Mouse (Mus musculus): ENCODE data around the gene Pgf. TPM values are rescaled to one million over a fixed set of nuclear protein-coding genes. Genes with fewer than 3 reads are reported as not detected.
"Not testable (repeated sequence)": the region's sequence is repeated elsewhere in the genome, so short reads cannot be mapped to it uniquely, and the experiment has no call there.

Pgf gene
- polyA plus RNA-seq, 1 experiment from 2014 or later: 16.3 TPM

GRCm38 (mm10) chr12:85153011-85153410 is 24.6 kb downstream of the Pgf start:
- Histone ChIP-seq H3K36me3 (ENCODE audit: control insufficient read depth, insufficient read depth, low read length) (no peaks in the 10 kb centered on the region), H3K27ac (ENCODE audit: low read depth, low read length) (no peak overlapping the region), H3K9ac (ENCODE audit: low read depth, low read length) (no peak overlapping the region), H3K4me2 (replicated peaks; ENCODE audit: low read depth, low read length) (no peak overlapping the region), H3K4me1 (ENCODE audit: control insufficient read depth, insufficient read depth, low read length) (0 out of 2 replicates have a peak, but pooled peaks cover 10% of the 10 kb centered on the region), H3K27me3 (ENCODE audit: control insufficient read depth, insufficient read depth, low read length) (peaks cover 14% of the 10 kb centered on the region), H3K4me3 (ENCODE audit: low read length) (no peak overlapping the region), H3K9me3 (ENCODE audit: control insufficient read depth, low read length) (no peaks in the 10 kb centered on the region)
- no peak for ATAC-seq (ENCODE audit: low FRiP score, low TSS enrichment)
- WGBS: 77% methylated on average over 3 of the region's 3 CpGs

- Histone ChIP-seq H3K9me3 (ENCODE audit: control insufficient read depth, low read length) (no peaks in the 10 kb centered on the region), H3K27ac (ENCODE audit: low read depth, low read length) (no peak within 1 kb of the TSS), H3K27me3 (ENCODE audit: control insufficient read depth, insufficient read depth, low read length) (peaks cover 14% of the 10 kb centered on the region), H3K4me1 (ENCODE audit: control insufficient read depth, insufficient read depth, low read length) (peaks cover 16% of the 10 kb centered on the region), H3K9ac (ENCODE audit: low read depth, low read length) (peak within 1 kb of the TSS; percentile 18; the same call in 1 of the 2 replicates), H3K36me3 (ENCODE audit: control insufficient read depth, insufficient read depth, low read length) (no peaks in the 10 kb centered on the region), H3K4me2 (replicated peaks; ENCODE audit: low read depth, low read length) (peak within 1 kb of the TSS; percentile 44), H3K4me3 (ENCODE audit: low read length) (peak within 1 kb of the TSS; percentile 28; the same call in 1 of the 2 replicates)
- WGBS: 14% methylated on average over 28 of the region's 28 CpGs
- peak; percentile 67 for ATAC-seq (ENCODE audit: low FRiP score, low TSS enrichment)
Measured at GRCm38 (mm10) chr12:85151002-85151774, 26.4 kb downstream of the Pgf start, which contains the start of gene Rps6kl1. Gene Rps6kl1, minus strand, starts transcription at chr12:85151264.

GRCm38 (mm10) chr12:85150321-85151001 is 27.1 kb downstream of the Pgf start:
- Histone ChIP-seq H3K9me3 (ENCODE audit: control insufficient read depth, low read length) (no peaks in the 10 kb centered on the region), H3K4me3 (ENCODE audit: low read length) (peak overlapping the region; percentile 28; the same call in 1 of the 2 replicates), H3K4me1 (ENCODE audit: control insufficient read depth, insufficient read depth, low read length) (peaks cover 21% of the 10 kb centered on the region), H3K36me3 (ENCODE audit: control insufficient read depth, insufficient read depth, low read length) (no peaks in the 10 kb centered on the region), H3K27ac (ENCODE audit: low read depth, low read length) (no peak overlapping the region), H3K4me2 (replicated peaks; ENCODE audit: low read depth, low read length) (peak overlapping the region; percentile 44), H3K9ac (ENCODE audit: low read depth, low read length) (peak overlapping the region; percentile 18; the same call in 1 of the 2 replicates), H3K27me3 (ENCODE audit: control insufficient read depth, insufficient read depth, low read length) (peaks cover 14% of the 10 kb centered on the region)
- ATAC-seq (ENCODE audit: low FRiP score, low TSS enrichment): no peak
- 12% methylated on average over 20 of the region's 20 CpGs for WGBS

- ATAC-seq (ENCODE audit: low FRiP score, low TSS enrichment): no peak
- Histone ChIP-seq H3K36me3 (ENCODE audit: control insufficient read depth, insufficient read depth, low read length) (no peaks in the 10 kb centered on the region), H3K4me2 (replicated peaks; ENCODE audit: low read depth, low read length) (no peak overlapping the region), H3K9ac (ENCODE audit: low read depth, low read length) (no peak overlapping the region), H3K4me3 (ENCODE audit: low read length) (no peak overlapping the region), H3K27me3 (ENCODE audit: control insufficient read depth, insufficient read depth, low read length) (peaks cover 14% of the 10 kb centered on the region), H3K9me3 (ENCODE audit: control insufficient read depth, low read length) (no peaks in the 10 kb centered on the region), H3K27ac (ENCODE audit: low read depth, low read length) (no peak overlapping the region), H3K4me1 (ENCODE audit: control insufficient read depth, insufficient read depth, low read length) (peaks cover 21% of the 10 kb centered on the region)
- WGBS: 83% methylated on average over 9 of the region's 9 CpGs
Measured at GRCm38 (mm10) chr12:85146881-85147280, 30.7 kb downstream of the Pgf start.

- Histone ChIP-seq H3K36me3 (ENCODE audit: control insufficient read depth, insufficient read depth, low read length) (no peaks in the 10 kb centered on the region), H3K4me2 (replicated peaks; ENCODE audit: low read depth, low read length) (no peak overlapping the region), H3K27ac (ENCODE audit: low read depth, low read length) (no peak overlapping the region), H3K9ac (ENCODE audit: low read depth, low read length) (no peak overlapping the region), H3K27me3 (ENCODE audit: control insufficient read depth, insufficient read depth, low read length) (peaks cover 14% of the 10 kb centered on the region), H3K4me3 (ENCODE audit: low read length) (no peak overlapping the region), H3K4me1 (ENCODE audit: control insufficient read depth, insufficient read depth, low read length) (peaks cover 21% of the 10 kb centered on the region), H3K9me3 (ENCODE audit: control insufficient read depth, low read length) (no peaks in the 10 kb centered on the region)
- peak; percentile 4; the same call in 1 of the 2 replicates for ATAC-seq (ENCODE audit: low FRiP score, low TSS enrichment)
- 23% methylated on average over 10 of the region's 11 CpGs for WGBS
Measured at GRCm38 (mm10) chr12:85146355-85146754, 31.2 kb downstream of the Pgf start.

GRCm38 (mm10) chr12:85145630-85146029 is 32.0 kb downstream of the Pgf start:
- WGBS: 57% methylated on average over 9 of the region's 9 CpGs

GRCm38 (mm10) chr12:85144821-85145220 is 32.8 kb downstream of the Pgf start:
- ATAC-seq (ENCODE audit: low FRiP score, low TSS enrichment): no peak
- H3K9ac ChIP-seq (ENCODE audit: low read depth, low read length): no peak overlapping the region
- H3K36me3 ChIP-seq (ENCODE audit: control insufficient read depth, insufficient read depth, low read length): no peaks in the 10 kb centered on the region
- no peak overlapping the region for H3K27ac ChIP-seq (ENCODE audit: low read depth, low read length)
- 0 out of 2 replicates have a peak, but pooled peaks cover 5% of the 10 kb centered on the region for H3K27me3 ChIP-seq (ENCODE audit: control insufficient read depth, insufficient read depth, low read length)
- no peak overlapping the region for H3K4me2 ChIP-seq (replicated peaks; ENCODE audit: low read depth, low read length)
- 94% methylated on average over 4 of the region's 4 CpGs for WGBS
- no peaks in the 10 kb centered on the region for H3K9me3 ChIP-seq (ENCODE audit: control insufficient read depth, low read length)
- no peak overlapping the region for H3K4me3 ChIP-seq (ENCODE audit: low read length)
- peaks cover 11% of the 10 kb centered on the region for H3K4me1 ChIP-seq (ENCODE audit: control insufficient read depth, insufficient read depth, low read length)

More at GRCm38 (mm10) chr12:85145630-85146029, 32.0 kb downstream of the Pgf start:
- H3K27me3 ChIP-seq (ENCODE audit: control insufficient read depth, insufficient read depth, low read length): peaks cover 11% of the 10 kb centered on the region
- no peak overlapping the region for H3K4me2 ChIP-seq (replicated peaks; ENCODE audit: low read depth, low read length)
- H3K36me3 ChIP-seq (ENCODE audit: control insufficient read depth, insufficient read depth, low read length): no peaks in the 10 kb centered on the region
- ATAC-seq (ENCODE audit: low FRiP score, low TSS enrichment): 0 out of 2 replicates have a peak, but pooled peaks have one; percentile 5
- no peaks in the 10 kb centered on the region for H3K9me3 ChIP-seq (ENCODE audit: control insufficient read depth, low read length)
- H3K27ac ChIP-seq (ENCODE audit: low read depth, low read length): no peak overlapping the region
- H3K4me1 ChIP-seq (ENCODE audit: control insufficient read depth, insufficient read depth, low read length): peaks cover 17% of the 10 kb centered on the region
- no peak overlapping the region for H3K4me3 ChIP-seq (ENCODE audit: low read length)
- no peak overlapping the region for H3K9ac ChIP-seq (ENCODE audit: low read depth, low read length)

GRCm38 (mm10) chr12:85144276-85144675 is 33.3 kb downstream of the Pgf start:
- H3K4me3 ChIP-seq (ENCODE audit: low read length); H3K9ac ChIP-seq (ENCODE audit: low read depth, low read length); H3K27ac ChIP-seq (ENCODE audit: low read depth, low read length); H3K9me3 ChIP-seq (ENCODE audit: control insufficient read depth, low read length); H3K36me3 ChIP-seq (ENCODE audit: control insufficient read depth, insufficient read depth, low read length); H3K27me3 ChIP-seq (ENCODE audit: control insufficient read depth, insufficient read depth, low read length); H3K4me2 ChIP-seq (replicated peaks; ENCODE audit: low read depth, low read length); ATAC-seq (ENCODE audit: low FRiP score, low TSS enrichment): not testable (repeated sequence)
- 83% methylated on average over 2 of the region's 2 CpGs for WGBS
- peaks cover 11% of the 10 kb centered on the region for H3K4me1 ChIP-seq (ENCODE audit: control insufficient read depth, insufficient read depth, low read length)

GRCm38 (mm10) chr12:85142803-85143202 is 34.8 kb downstream of the Pgf start:
- Histone ChIP-seq H3K4me1 (ENCODE audit: control insufficient read depth, insufficient read depth, low read length) (peaks cover 11% of the 10 kb centered on the region), H3K27me3 (ENCODE audit: control insufficient read depth, insufficient read depth, low read length) (no peaks in the 10 kb centered on the region), H3K9me3 (ENCODE audit: control insufficient read depth, low read length) (no peaks in the 10 kb centered on the region), H3K4me3 (ENCODE audit: low read length) (no peak overlapping the region), H3K27ac (ENCODE audit: low read depth, low read length) (no peak overlapping the region), H3K9ac (ENCODE audit: low read depth, low read length) (no peak overlapping the region), H3K36me3 (ENCODE audit: control insufficient read depth, insufficient read depth, low read length) (no peaks in the 10 kb centered on the region), H3K4me2 (replicated peaks; ENCODE audit: low read depth, low read length) (no peak overlapping the region)
- WGBS: 15% methylated on average over 4 of the region's 4 CpGs
- ATAC-seq (ENCODE audit: low FRiP score, low TSS enrichment): peak; percentile 71

Data from kidney, embryonic 14.5 days (tissue).